Mouse (Mus musculus) midbrain, postnatal 0 days (tissue): ENCODE results near the gene Flrt3. TPM values are rescaled to one million over a fixed set of nuclear protein-coding genes. Genes with fewer than 3 reads are reported as not detected.

Experiments
- ATAC-seq: fragments of 200-750 bp; cut with Nextera tagmentation; 2 replicates; pipeline ENCODE4 v1.8.0; 2017; ENCODE audit warnings: moderate number of reproducible peaks, mild to moderate bottlenecking, moderate TSS enrichment, moderate library complexity; ENCODE audit not compliant: low FRiP score
- DNase-seq: peaks from one replicate; pipeline ENCODE4 v3.0.0-alpha.2; 2015; ENCODE audit warnings: low spot score
- H3K27ac ChIP-seq: fragments of 300-500 bp; sonication (generic); 2 replicates; pipeline ENCODE4 v1.5.1; 2014; ENCODE audit warnings: low read depth, mild to moderate bottlenecking, low read length, mixed read lengths
- H3K27me3 ChIP-seq: fragments of 300-500 bp; sonication (generic); 2 replicates; pipeline ENCODE4 v1.6.1; 2014; ENCODE audit warnings: low read length, control low read depth, mixed read lengths; ENCODE audit not compliant: insufficient read depth
- H3K36me3 ChIP-seq: fragments of 300-500 bp; sonication (generic); 2 replicates; pipeline ENCODE4 v1.6.1; 2014; ENCODE audit warnings: low read length, control low read depth, mixed read lengths; ENCODE audit not compliant: insufficient read depth
- H3K4me1 ChIP-seq: fragments of 300-500 bp; sonication (generic); 2 replicates; pipeline ENCODE4 v1.6.1; 2014; ENCODE audit warnings: mild to moderate bottlenecking, control low read depth, antibody characterized with exemption, low read length, mixed read lengths; ENCODE audit not compliant: insufficient read depth
- H3K4me2 ChIP-seq: fragments of 300-500 bp; sonication (generic); 2 replicates; pipeline ENCODE4 v1.6.1; 2014; ENCODE audit warnings: low read depth, mild to moderate bottlenecking, low read length, mixed read lengths; ENCODE audit not compliant: poor library complexity, severe bottlenecking
- H3K4me3 ChIP-seq: fragments of 300-500 bp; sonication (generic); 2 replicates; pipeline ENCODE4 v1.5.1; 2014; ENCODE audit warnings: low read depth, mild to moderate bottlenecking, low read length, moderate library complexity
- H3K9ac ChIP-seq: fragments of 300-500 bp; sonication (generic); replicated peaks from 2 replicates; pipeline ENCODE4 v1.6.1; 2014; ENCODE audit warnings: mild to moderate bottlenecking, low read length, moderate library complexity, mixed read lengths; ENCODE audit not compliant: poor library complexity, severe bottlenecking
- H3K9me3 ChIP-seq: fragments of 300-500 bp; sonication (generic); 2 replicates; pipeline ENCODE4 v1.6.1; 2016; ENCODE audit warnings: low read length, control low read depth
- CTCF ChIP-seq: IDR thresholded peaks from 2 replicates; pipeline ENCODE4 v1.5.1; 2016; ENCODE audit warnings: antibody characterized with exemption, mild to moderate bottlenecking
- WGBS: fragments of 180-500 bp; shearing (Covaris S2); extraction: QIAGEN DNeasy Blood & Tissue Kit; methylation state at CpG from one replicate; pipeline ENCODE4 v1.1.7; 2014; 5-methylcytosine and 5-hydroxymethylcytosine counted together
- polyA plus RNA-seq: library from polyadenylated mRNA; unstranded; fragments of >200 nt; fragmentation: Nextera tagmentation; extraction: Ambion mirVana; gene quantifications from 2 replicates; pipeline ENCODE4 v1.2.1, GENCODE M21; 2015
- total RNA-seq: library from RNA; depleted of rRNA; stranded (reverse); fragments of >200 nt; gene quantifications from 2 replicates; pipeline ENCODE4 v1.2.3, GENCODE M21; 2014

Flrt3 gene
- total and polyA plus RNA-seq, 2 experiments from 2014 or later, result 22.9 to 33.3 TPM

DNA sequence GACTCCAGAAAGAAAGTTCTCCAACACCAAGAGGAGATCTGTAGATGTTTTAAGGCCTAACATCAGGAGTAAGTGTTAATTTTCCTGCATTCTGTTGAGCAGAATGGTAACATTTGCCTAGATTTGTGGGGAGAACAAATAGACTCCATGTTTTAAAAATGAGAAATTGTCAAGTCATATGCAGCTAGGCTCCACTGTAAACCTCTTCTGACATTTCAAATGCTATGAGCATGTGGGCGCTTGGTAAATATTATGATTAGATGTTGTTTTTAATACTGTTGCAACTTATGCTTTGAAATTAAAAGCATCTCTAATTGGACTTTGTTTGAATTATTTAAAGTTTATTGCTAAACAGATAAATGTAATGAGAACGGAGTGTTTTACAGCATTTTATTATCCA is 55.8 kb downstream of the Flrt3 start:
- Histone ChIP-seq H3K27me3 (no peaks in the 10 kb centered on the region), H3K27ac (no peak overlapping the region), H3K4me2 (no peak overlapping the region), H3K4me3 (no peak overlapping the region), H3K4me1 (no peaks in the 10 kb centered on the region), H3K9me3 (no peaks in the 10 kb centered on the region), H3K9ac (no peak overlapping the region), H3K36me3 (no peaks in the 10 kb centered on the region)
- ATAC-seq (no peak), DNase-seq (no peak)
- 97% methylated on average over 2 of the region's 2 CpGs for WGBS
- no peak for TF ChIP-seq CTCF
